Comparison of ENCODE assay signal across 18 mouse cellular contexts in the genomic region with DNA sequence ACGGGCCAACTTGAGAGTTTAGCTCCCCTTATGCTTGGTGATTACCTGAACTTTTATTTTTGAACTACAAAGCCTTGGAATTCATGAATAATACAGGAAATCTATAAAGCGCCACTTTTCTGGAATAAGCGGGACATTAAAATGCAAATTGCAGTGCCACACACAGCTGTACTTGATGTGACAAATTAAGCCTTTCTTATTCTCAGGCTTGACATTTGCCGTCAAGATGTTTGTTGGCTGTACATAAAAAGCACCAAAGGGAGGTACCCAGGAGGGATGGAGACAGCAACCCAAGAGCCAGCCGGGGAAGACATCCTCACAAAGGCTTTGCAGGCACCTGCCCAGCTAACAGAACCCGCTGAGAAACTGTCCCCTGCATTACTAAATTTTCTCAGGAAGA. TPM values are rescaled to one million over a fixed set of nuclear protein-coding genes. Genes with fewer than 3 reads are reported as not detected.
"Had no signal": no experiment of that assay in that cellular context is flagged by ENCODE, and none has a peak within 500 bp of the region (broad histone marks: within the 10 kb centered on the region; RNA-seq: fewer than 3 reads in every experiment).

No protein-coding gene starts in this region.

- H3K9ac ChIP-seq: limb, embryonic 12.5 days; liver, embryonic 13.5 days; liver, postnatal 0 days; lung, embryonic 15.5 days; stomach, embryonic 15.5 days had no signal

- H3K4me1 ChIP-seq: liver, embryonic 13.5 days; lung, embryonic 15.5 days; megakaryocyte, embryonic 14.5 days; stomach, embryonic 15.5 days had no signal

- H3K27ac ChIP-seq: kidney, postnatal 0 days; limb, embryonic 12.5 days; liver, embryonic 13.5 days; lung, embryonic 15.5 days; macrophage; stomach, embryonic 15.5 days had no signal

- ATAC-seq: intestine, postnatal 0 days; liver, postnatal 0 days had no signal

- H3K9me3 ChIP-seq: limb, embryonic 12.5 days; liver, embryonic 13.5 days; lung, embryonic 15.5 days; stomach, embryonic 15.5 days had no signal

- DNase-seq: kidney, adult 8-10 months; kidney, postnatal 36 days; layer of hippocampus, adult 9-11 months; layer of hippocampus, postnatal 36 days; liver; liver, embryonic 13.5 days; liver, postnatal 0 days; lung, postnatal 14 days; right cerebral cortex, postnatal 4 days; thymus, postnatal 36 days had no signal

- H3K4me3 ChIP-seq: limb, embryonic 12.5 days; liver, embryonic 13.5 days; lung, embryonic 15.5 days; megakaryocyte, embryonic 14.5 days; stomach, embryonic 15.5 days had no signal

- H3K27me3 ChIP-seq: limb, embryonic 12.5 days; liver, embryonic 13.5 days; lung, embryonic 15.5 days; stomach, embryonic 15.5 days had no signal

- H3K4me2 ChIP-seq: limb, embryonic 12.5 days; liver, embryonic 13.5 days; lung, embryonic 15.5 days; stomach, embryonic 15.5 days had no signal

- H3K36me3 ChIP-seq: limb, embryonic 12.5 days; liver, embryonic 13.5 days; lung, embryonic 15.5 days; stomach, embryonic 15.5 days had no signal

RNA-seq across cellular contexts. Expression of a gene that starts 56.4 kb away (rescaled TPM):
- total RNA-seq: monocyte, adult 5-6 weeks had no signal
- polyA plus RNA-seq: liver, embryonic 13.5 days had no signal
